Mouse (Mus musculus): ENCODE measurements around the gene Resp18. TPM values are rescaled to one million over a fixed set of nuclear protein-coding genes. Genes with fewer than 3 reads are reported as not detected.
"Not testable (repeated sequence)": the region's sequence is repeated elsewhere in the genome, so short reads cannot be mapped to it uniquely, and the experiment has no call there.

Gene Resp18
- total RNA-seq, 1 experiment from 2014 or later, result not detected

- no peak for ATAC-seq (ENCODE audit: extremely low read depth, insufficient number of reproducible peaks, low FRiP score, poor library complexity, severe bottlenecking)
Observed at GRCm38 (mm10) chr1:75244175-75244826, 33.9 kb downstream of the Resp18 start.

GRCm38 (mm10) chr1:75243411-75243810 is 34.8 kb downstream of the Resp18 start:
- ATAC-seq (ENCODE audit: extremely low read depth, insufficient number of reproducible peaks, low FRiP score, poor library complexity, severe bottlenecking), result no peak

GRCm38 (mm10) chr1:75239591-75239990 is 38.6 kb downstream of the Resp18 start:
- no peak for ATAC-seq (ENCODE audit: extremely low read depth, insufficient number of reproducible peaks, low FRiP score, poor library complexity, severe bottlenecking)

- peak; percentile 69 for ATAC-seq (ENCODE audit: extremely low read depth, insufficient number of reproducible peaks, low FRiP score, poor library complexity, severe bottlenecking)
Observed at GRCm38 (mm10) chr1:75236117-75237050, 41.8 kb downstream of the Resp18 start, which contains the start of gene Dnajb2. Gene Dnajb2, plus strand, starts transcription at chr1:75236406.

GRCm38 (mm10) chr1:75234606-75235005 is 43.6 kb downstream of the Resp18 start:
- ATAC-seq (ENCODE audit: extremely low read depth, insufficient number of reproducible peaks, low FRiP score, poor library complexity, severe bottlenecking), result peak; percentile 75

- ATAC-seq (ENCODE audit: extremely low read depth, insufficient number of reproducible peaks, low FRiP score, poor library complexity, severe bottlenecking), result not testable (repeated sequence)
Observed at GRCm38 (mm10) chr1:75232489-75232888, 45.7 kb downstream of the Resp18 start.

GRCm38 (mm10) chr1:75231664-75232152 is 46.5 kb downstream of the Resp18 start, which contains the start of gene A630095N17Rik:
Gene A630095N17Rik, minus strand, starts transcription at chr1:75232102.
- ATAC-seq (ENCODE audit: extremely low read depth, insufficient number of reproducible peaks, low FRiP score, poor library complexity, severe bottlenecking), result no peak

GRCm38 (mm10) chr1:75231224-75231623 is 47.0 kb downstream of the Resp18 start:
- no peak for ATAC-seq (ENCODE audit: extremely low read depth, insufficient number of reproducible peaks, low FRiP score, poor library complexity, severe bottlenecking)

GRCm38 (mm10) chr1:75230335-75230994 is 47.8 kb downstream of the Resp18 start:
- ATAC-seq (ENCODE audit: extremely low read depth, insufficient number of reproducible peaks, low FRiP score, poor library complexity, severe bottlenecking), result no peak

GRCm38 (mm10) chr1:75229158-75229557 is 49.1 kb downstream of the Resp18 start:
- ATAC-seq (ENCODE audit: extremely low read depth, insufficient number of reproducible peaks, low FRiP score, poor library complexity, severe bottlenecking), result no peak

- no peak for ATAC-seq (ENCODE audit: extremely low read depth, insufficient number of reproducible peaks, low FRiP score, poor library complexity, severe bottlenecking)
Observed at GRCm38 (mm10) chr1:75227653-75228052, 50.6 kb downstream of the Resp18 start.

- ATAC-seq (ENCODE audit: extremely low read depth, insufficient number of reproducible peaks, low FRiP score, poor library complexity, severe bottlenecking), result no peak
Observed at GRCm38 (mm10) chr1:75226138-75226537, 52.1 kb downstream of the Resp18 start.

- no peak for ATAC-seq (ENCODE audit: extremely low read depth, insufficient number of reproducible peaks, low FRiP score, poor library complexity, severe bottlenecking)
Observed at GRCm38 (mm10) chr1:75225473-75225872, 52.7 kb downstream of the Resp18 start.

GRCm38 (mm10) chr1:75223532-75223931 is 54.7 kb downstream of the Resp18 start:
- ATAC-seq (ENCODE audit: extremely low read depth, insufficient number of reproducible peaks, low FRiP score, poor library complexity, severe bottlenecking), result no peak

- no peak for ATAC-seq (ENCODE audit: extremely low read depth, insufficient number of reproducible peaks, low FRiP score, poor library complexity, severe bottlenecking)
Observed at GRCm38 (mm10) chr1:75222926-75223325, 55.3 kb downstream of the Resp18 start.

Other genes starting within 250 kb of the Resp18 start
- 8.3 and 8.5 TPM in 2 replicates for gene Nhej1, start 153.2 kb downstream of the Resp18 start, total RNA-seq (2017)
- gene Slc23a3, start 144.5 kb downstream of the Resp18 start, total RNA-seq (2017), result 0.37 TPM in 1 of 2 replicates, not detected in the other
- gene Cnppd1, start 135.7 kb downstream of the Resp18 start, total RNA-seq (2017), result 126 and 131 TPM in 2 replicates
- 49.4 and 85.1 TPM in 2 replicates for gene Retreg2, start 135.6 kb downstream of the Resp18 start, total RNA-seq (2017)
- gene Zfand2b, start 109.8 kb downstream of the Resp18 start, total RNA-seq (2017), result 62.7 and 63.7 TPM in 2 replicates
- 2.1 and 3.2 TPM in 2 replicates for gene Abcb6, start 98.0 kb downstream of the Resp18 start, total RNA-seq (2017)
- gene Ankzf1, start 86.3 kb downstream of the Resp18 start, total RNA-seq (2017), result 59.0 and 64.9 TPM in 2 replicates
- gene Atg9a, start 86.2 kb downstream of the Resp18 start, total RNA-seq (2017), result 18.2 and 26.2 TPM in 2 replicates
- 13.3 and 16.2 TPM in 2 replicates for gene Glb1l, start 67.6 kb downstream of the Resp18 start, total RNA-seq (2017)
- gene Stk16, start 67.6 kb downstream of the Resp18 start, total RNA-seq (2017), result 60.2 and 75.4 TPM in 2 replicates
- gene Tuba4a, start 58.5 kb downstream of the Resp18 start, total RNA-seq (2017), result 77.0 and 83.7 TPM in 2 replicates
- gene A630095N17Rik, start 46.3 kb downstream of the Resp18 start, total RNA-seq (2017), result not detected in 2 replicates
- gene Dnajb2, start 42.0 kb downstream of the Resp18 start, total RNA-seq (2017), result 39.7 and 54.4 TPM in 2 replicates
- gene Ptprn, start 13.9 kb downstream of the Resp18 start, total RNA-seq (2017), result not detected in 2 replicates
- gene Dnpep, start 39.6 kb upstream of the Resp18 start, total RNA-seq (2017), result 33.1 and 39.0 TPM in 2 replicates
- gene Des, start 81.9 kb upstream of the Resp18 start, total RNA-seq (2017), result not detected in 2 replicates
- gene Speg, start 96.9 kb upstream of the Resp18 start, total RNA-seq (2017), result not detected in 2 replicates
- gene Gmppa, start 157.5 kb upstream of the Resp18 start, total RNA-seq (2017), result 32.6 and 34.4 TPM in 2 replicates
- gene Asic4, start 172.0 kb upstream of the Resp18 start, total RNA-seq (2017), result not detected in 2 replicates
- 2.5 and 4.1 TPM in 2 replicates for gene Chpf, start 200.9 kb upstream of the Resp18 start, total RNA-seq (2017)
- 0.35 TPM in 1 of 2 replicates, not detected in the other for gene Tmem198, start 201.1 kb upstream of the Resp18 start, total RNA-seq (2017)
- not detected in 2 replicates for gene Obsl1, start 228.0 kb upstream of the Resp18 start, total RNA-seq (2017)
- not detected in 2 replicates for gene Inha, start 228.7 kb upstream of the Resp18 start, total RNA-seq (2017)
- 57.0 and 72.0 TPM in 2 replicates for gene Stk11ip, start 243.1 kb upstream of the Resp18 start, total RNA-seq (2017)